In the genomic region with DNA sequence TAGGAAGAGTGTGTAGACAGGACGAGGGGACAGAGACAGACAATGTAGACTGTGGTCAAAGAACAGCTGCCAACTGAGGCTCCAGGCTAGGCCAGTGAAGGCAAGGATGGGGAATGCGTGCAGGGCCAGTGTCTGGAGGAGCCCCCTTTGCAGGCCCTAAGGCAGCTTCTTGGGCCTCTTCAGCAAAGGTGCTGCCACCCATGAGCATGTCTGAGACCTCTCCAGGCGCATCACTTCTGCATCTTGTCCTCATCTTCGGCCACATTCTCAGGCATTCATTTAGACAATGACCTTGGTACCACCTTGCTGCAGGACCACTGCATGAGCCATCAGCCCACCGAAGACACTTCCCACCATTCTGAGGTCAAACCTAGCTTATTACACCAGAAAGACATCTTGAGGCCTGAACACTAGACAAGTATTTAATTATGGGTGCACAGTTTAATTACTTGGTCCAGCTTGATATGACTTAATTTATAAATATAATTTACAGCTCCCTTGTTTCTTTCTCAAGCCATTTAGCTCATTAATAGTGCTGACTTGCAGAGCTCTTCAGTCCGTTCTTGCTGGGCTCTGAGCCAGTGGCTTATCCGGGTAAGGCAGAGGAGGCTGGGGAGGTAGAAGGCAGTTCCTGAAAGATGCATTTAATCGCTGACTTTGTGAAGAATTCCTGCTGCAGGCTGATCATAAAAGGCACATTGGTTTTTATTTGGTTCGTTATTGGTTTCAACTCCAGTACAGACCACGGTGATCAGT, we compare ENCODE assay signal across 9 mouse cellular contexts.
DNase-seq lines count a peak whose midpoint lies in the region; ATAC-seq lines count a peak whose summit lies in the region.
"Had no signal": no experiment of that assay in that cellular context is flagged by ENCODE, and none has a peak within 500 bp of the region (broad histone marks: within the 10 kb centered on the region; RNA-seq: fewer than 3 reads in every experiment).

No protein-coding gene starts in this region.

- H3K9me3 ChIP-seq in limb, embryonic 13.5 days, result no peaks in the 10 kb centered on the region
- H3K9me3 ChIP-seq: forebrain, embryonic 15.5 days had no signal

- intact Hi-C loops in left cerebral cortex, postnatal 4 days (cut with DNase I), result no loop called here
- intact Hi-C loops in left cerebral cortex, postnatal 14 days (cut with DNase I), result no loop called here
- intact Hi-C loops in heart, postnatal 36 days (cut with DNase I), result no loop called here

- no peak overlapping the region for H3K4me3 ChIP-seq in limb, embryonic 13.5 days
- H3K4me3 ChIP-seq: forebrain, embryonic 15.5 days had no signal

- 57% methylated on average over 10 of the region's 10 CpGs for WGBS in limb, embryonic 13.5 days

- no peak overlapping the region for H3K9ac ChIP-seq in limb, embryonic 13.5 days
- H3K9ac ChIP-seq: forebrain, embryonic 15.5 days had no signal

- H3K27ac ChIP-seq in limb, embryonic 13.5 days, result peak overlapping the region; percentile 68; the same call in 1 of the 2 replicates
- H3K27ac ChIP-seq: forebrain, embryonic 15.5 days had no signal

- H3K27me3 ChIP-seq in limb, embryonic 13.5 days, result no peaks in the 10 kb centered on the region
- H3K27me3 ChIP-seq: forebrain, embryonic 15.5 days had no signal

- H3K36me3 ChIP-seq in limb, embryonic 13.5 days, result no peaks in the 10 kb centered on the region
- H3K36me3 ChIP-seq: forebrain, embryonic 15.5 days had no signal

- H3K4me2 ChIP-seq in limb, embryonic 13.5 days (replicated peaks), result peak overlapping the region; percentile 7; the same call in 1 of the 2 replicates
- H3K4me2 ChIP-seq: forebrain, embryonic 15.5 days had no signal

- no peak for ATAC-seq in cerebellum, adult (ENCODE audit: insufficient number of reproducible peaks, low FRiP score, low TSS enrichment)
- peak; percentile 52; the same call in 1 of the 2 replicates for ATAC-seq in limb, embryonic 13.5 days (ENCODE audit: low FRiP score, low read depth)
- ATAC-seq: forebrain, embryonic 15.5 days had no signal

- peaks cover 65% of the 10 kb centered on the region for H3K4me1 ChIP-seq in limb, embryonic 13.5 days
- H3K4me1 ChIP-seq: forebrain, embryonic 15.5 days had no signal

- peak; percentile 29 to 44 for DNase-seq in cerebellum, postnatal 10 days
- DNase-seq in left cerebral cortex, postnatal 4 days, result peak; percentile 39
- DNase-seq in left cerebral cortex, postnatal 14 days (ENCODE audit: low spot score in 2 of 2), result no peak
- peak; percentile 25 to 34 for DNase-seq in heart, postnatal 36 days
- no peak for DNase-seq in frontal cortex, postnatal 36 days (ENCODE audit: low spot score in 2 of 2)
- DNase-seq in left cerebral cortex, adult 18-20 months (ENCODE audit: low spot score in 2 of 2), result no peak

Comparison
In these comparisons a context has a peak if more than half of its experiments do, and no peak if none do; other contexts are left out.
1. DNase-seq: peak in cerebellum, postnatal 10 days (2 of 2), left cerebral cortex, postnatal 4 days (single experiment) and heart, postnatal 36 days (2 of 2); none in left cerebral cortex, postnatal 14 days (0 of 2), frontal cortex, postnatal 36 days (0 of 2) and left cerebral cortex, adult 18-20 months (0 of 2).